Mouse (Mus musculus) neural tube, embryonic 11.5 days (tissue): Measurements from ENCODE around the gene Pla2g4c. TPM values are rescaled to one million over a fixed set of nuclear protein-coding genes. Genes with fewer than 3 reads are reported as not detected.
"Not testable (repeated sequence)": the region's sequence is repeated elsewhere in the genome, so short reads cannot be mapped to it uniquely, and the experiment has no call there.

Experiments
- ATAC-seq: fragments of 200-750 bp; cut with Nextera tagmentation; 2 replicates; pipeline ENCODE4 v1.8.0; 2017; ENCODE audit warnings: moderate number of reproducible peaks, mild to moderate bottlenecking, moderate TSS enrichment, moderate library complexity; ENCODE audit not compliant: insufficient read depth, low FRiP score, low TSS enrichment
- DNase-seq: peaks from one replicate; pipeline ENCODE4 v3.0.0-alpha.2; 2015; ENCODE audit warnings: low spot score
- H3K27ac ChIP-seq: fragments of 300-500 bp; sonication (generic); 2 replicates; pipeline ENCODE4 v1.5.1; 2014; ENCODE audit warnings: low read depth, mild to moderate bottlenecking, low read length
- H3K27me3 ChIP-seq: fragments of 300-500 bp; sonication (generic); 2 replicates; pipeline ENCODE4 v1.6.1; 2014; ENCODE audit warnings: mild to moderate bottlenecking, low read length, mixed read lengths; ENCODE audit not compliant: control insufficient read depth, insufficient read depth
- H3K36me3 ChIP-seq: fragments of 300-500 bp; sonication (generic); 2 replicates; pipeline ENCODE4 v1.6.1; 2014; ENCODE audit warnings: mild to moderate bottlenecking, low read length, moderate library complexity, mixed read lengths; ENCODE audit not compliant: control insufficient read depth, insufficient read depth
- H3K4me1 ChIP-seq: fragments of 300-500 bp; sonication (generic); 2 replicates; pipeline ENCODE4 v1.6.1; 2014; ENCODE audit warnings: low read length, mixed read lengths; ENCODE audit not compliant: control insufficient read depth, insufficient read depth
- H3K4me2 ChIP-seq: fragments of 300-500 bp; sonication (generic); 2 replicates; pipeline ENCODE4 v1.6.1; 2014; ENCODE audit warnings: low read depth, mild to moderate bottlenecking, moderate library complexity
- H3K4me3 ChIP-seq: fragments of 300-500 bp; sonication (generic); 2 replicates; pipeline ENCODE4 v1.5.1; 2014; ENCODE audit warnings: low read depth, low read length
- H3K9ac ChIP-seq: fragments of 300-500 bp; sonication (generic); 2 replicates; pipeline ENCODE4 v1.6.1; 2014; ENCODE audit warnings: mild to moderate bottlenecking, low read length
- H3K9me3 ChIP-seq: fragments of 300-500 bp; sonication (generic); 2 replicates; pipeline ENCODE4 v1.6.1; 2016; ENCODE audit warnings: low read length; ENCODE audit not compliant: control insufficient read depth
- WGBS: fragments of 180-500 bp; shearing (Covaris S2); extraction: QIAGEN DNeasy Blood & Tissue Kit; methylation state at CpG from one replicate; pipeline ENCODE4 v1.1.7; 2014; 5-methylcytosine and 5-hydroxymethylcytosine counted together
- polyA plus RNA-seq: library from polyadenylated mRNA; unstranded; fragments of >200 nt; fragmentation: Nextera tagmentation; extraction: Ambion mirVana; gene quantifications from 2 replicates; pipeline ENCODE4 v1.2.1, GENCODE M21; 2014

The Pla2g4c gene
- polyA plus RNA-seq, result 0.84 and 1.1 TPM in 2 replicates

DNA sequence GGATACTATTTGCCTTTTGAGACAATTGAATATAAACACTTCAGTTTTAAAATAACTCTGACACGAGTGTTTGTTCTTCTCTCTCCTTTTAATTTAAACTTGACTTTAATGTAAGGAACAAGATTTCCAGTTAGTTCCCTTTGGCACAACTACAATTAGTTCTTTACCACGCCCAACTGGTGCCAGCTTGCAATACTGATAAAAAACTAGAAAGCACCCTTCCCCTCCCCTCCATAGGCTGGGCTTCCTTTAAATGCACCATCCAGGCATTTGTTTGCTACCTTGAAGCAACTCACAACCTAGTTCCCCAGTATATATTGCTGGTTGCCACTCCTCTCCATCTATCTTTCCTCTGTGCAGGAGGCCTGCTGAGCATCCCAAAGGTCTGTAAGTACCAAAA lies at the start of gene Pla2g4c:
Gene Pla2g4c (plus strand): TSS at position 340 of the 400 bp plus-strand sequence.
- Histone ChIP-seq H3K4me3 (no peak within 1 kb of the TSS), H3K36me3 (no peaks in the 10 kb centered on the region), H3K9me3 (no peaks in the 10 kb centered on the region), H3K9ac (no peak within 1 kb of the TSS), H3K27me3 (no peaks in the 10 kb centered on the region), H3K4me1 (no peaks in the 10 kb centered on the region), H3K4me2 (no peak within 1 kb of the TSS), H3K27ac (no peak within 1 kb of the TSS)
- WGBS, result 82% methylated on average over 2 of the region's 2 CpGs
- DNase-seq (no peak), ATAC-seq (no peak)

DNA sequence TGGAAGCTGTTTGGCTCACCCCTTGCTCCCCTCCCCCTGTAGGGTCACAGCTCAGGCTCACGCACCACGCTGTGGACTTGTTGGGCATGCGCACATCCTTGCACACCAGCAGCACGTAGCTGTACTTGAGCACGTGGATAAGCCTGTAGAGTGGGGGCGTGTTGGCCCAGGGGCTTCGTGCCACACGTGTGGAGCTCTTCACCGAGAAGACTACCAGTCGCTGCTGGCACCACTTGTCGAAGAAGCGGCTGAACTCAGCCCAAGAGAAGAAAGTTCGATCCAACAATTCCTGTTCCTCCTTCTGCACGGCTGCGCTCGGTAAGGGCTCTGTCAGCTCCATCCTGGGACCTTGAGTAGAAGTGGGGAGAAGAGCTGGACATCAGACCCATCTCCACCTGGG lies 47.4 kb upstream of the Pla2g4c start, which contains the start of gene Lig1:
Gene Lig1 (plus strand): TSS at position 203 of the 400 bp plus-strand sequence.
- 95% methylated on average over 16 of the region's 16 CpGs for WGBS
- ATAC-seq, result no peak

DNA sequence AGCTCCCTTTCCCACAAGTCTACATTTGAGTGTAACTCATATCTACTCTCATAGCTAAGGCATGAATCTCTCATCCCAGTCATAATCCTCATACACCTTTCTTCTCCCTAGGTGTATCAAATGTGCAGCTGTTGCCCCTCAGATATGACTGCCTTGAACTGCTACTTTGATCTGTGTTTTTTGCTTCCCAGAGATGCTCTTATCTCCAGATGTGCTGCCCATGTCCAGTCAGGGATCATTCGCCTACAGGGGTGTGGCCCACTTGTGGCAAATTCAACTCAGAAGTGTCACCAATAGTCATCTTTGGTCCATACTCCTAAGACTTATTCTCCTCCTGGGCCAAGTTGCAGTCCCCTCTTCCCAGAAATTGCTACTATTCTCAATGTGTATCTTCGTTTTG lies 46.6 kb upstream of the Pla2g4c start:
- ATAC-seq (peak; percentile 1; the same call in 1 of the 2 replicates), DNase-seq (no peak)
- 32% methylated on average over 2 of the region's 2 CpGs for WGBS
- H3K27ac ChIP-seq, result no peak overlapping the region; the same call in 1 of the 2 replicates
- peak overlapping the region; percentile 55 for H3K4me3 ChIP-seq
- H3K4me2 ChIP-seq, result peak overlapping the region; percentile 51
- H3K9me3 ChIP-seq, result 0 out of 2 replicates have a peak, but pooled peaks cover 2% of the 10 kb centered on the region
- H3K4me1 ChIP-seq, result no peaks in the 10 kb centered on the region
- H3K27me3 ChIP-seq, result no peaks in the 10 kb centered on the region
- peak overlapping the region; percentile 71 for H3K9ac ChIP-seq
- H3K36me3 ChIP-seq, result peaks cover 4% of the 10 kb centered on the region; the same call in 1 of the 2 replicates

More for the DNA sequence above, 47.4 kb upstream of the Pla2g4c start, which contains the start of gene Lig1:
- peak within 1 kb of the TSS; percentile 51 for H3K4me2 ChIP-seq
- peaks cover 4% of the 10 kb centered on the region; the same call in 1 of the 2 replicates for H3K36me3 ChIP-seq
- H3K27ac ChIP-seq, result no peak within 1 kb of the TSS; the same call in 1 of the 2 replicates
- DNase-seq, result no peak
- H3K9ac ChIP-seq, result peak within 1 kb of the TSS; percentile 71
- no peaks in the 10 kb centered on the region for H3K27me3 ChIP-seq
- peak within 1 kb of the TSS; percentile 55 for H3K4me3 ChIP-seq
- H3K4me1 ChIP-seq, result no peaks in the 10 kb centered on the region
- 0 out of 2 replicates have a peak, but pooled peaks cover 2% of the 10 kb centered on the region for H3K9me3 ChIP-seq

DNA sequence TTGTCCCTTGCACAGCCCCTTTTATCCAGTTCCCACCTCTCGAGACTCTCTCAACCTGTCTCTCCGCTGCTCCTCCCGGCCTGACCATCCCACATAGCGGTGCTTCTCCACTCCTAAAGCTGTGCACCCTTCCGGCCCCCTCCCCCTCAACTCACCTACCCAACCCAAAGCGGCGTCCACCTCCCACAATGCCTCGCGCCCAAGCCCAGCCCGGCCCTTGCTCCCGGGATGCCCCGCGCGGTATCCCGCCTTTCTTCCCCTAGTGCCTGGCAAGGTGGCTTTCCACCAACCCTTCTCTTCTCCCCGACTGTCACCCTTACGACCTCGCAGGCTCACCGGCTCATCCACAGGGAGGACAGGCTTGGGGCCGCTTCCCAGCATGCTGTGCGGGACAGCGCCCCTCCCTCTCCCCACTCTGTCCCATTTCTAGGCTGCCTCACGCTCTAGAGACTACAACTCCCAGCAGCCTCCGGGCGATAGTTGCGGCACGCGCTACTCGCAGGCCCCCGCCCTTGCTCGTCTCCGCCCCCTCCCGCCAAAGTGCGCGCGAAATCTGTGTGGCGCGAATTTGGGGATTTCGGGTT lies 46.1 kb upstream of the Pla2g4c start, which contains the start of gene Zswim9:
Gene Zswim9 (minus strand): TSS at position 414 of the 584 bp plus-strand sequence.
- H3K27ac ChIP-seq, result peak within 1 kb of the TSS; percentile 74
- H3K9ac ChIP-seq, result peak within 1 kb of the TSS; percentile 71
- ATAC-seq (peak; percentile 98), DNase-seq (peak; percentile 94)
- under 1% methylated on average over 37 of the region's 39 CpGs for WGBS
- H3K4me3 ChIP-seq, result peak within 1 kb of the TSS; percentile 55
- peaks cover 4% of the 10 kb centered on the region; the same call in 1 of the 2 replicates for H3K36me3 ChIP-seq
- H3K4me2 ChIP-seq, result peak within 1 kb of the TSS; percentile 51
- H3K4me1 ChIP-seq, result no peaks in the 10 kb centered on the region
- 0 out of 2 replicates have a peak, but pooled peaks cover 2% of the 10 kb centered on the region for H3K9me3 ChIP-seq
- H3K27me3 ChIP-seq, result no peaks in the 10 kb centered on the region

DNA sequence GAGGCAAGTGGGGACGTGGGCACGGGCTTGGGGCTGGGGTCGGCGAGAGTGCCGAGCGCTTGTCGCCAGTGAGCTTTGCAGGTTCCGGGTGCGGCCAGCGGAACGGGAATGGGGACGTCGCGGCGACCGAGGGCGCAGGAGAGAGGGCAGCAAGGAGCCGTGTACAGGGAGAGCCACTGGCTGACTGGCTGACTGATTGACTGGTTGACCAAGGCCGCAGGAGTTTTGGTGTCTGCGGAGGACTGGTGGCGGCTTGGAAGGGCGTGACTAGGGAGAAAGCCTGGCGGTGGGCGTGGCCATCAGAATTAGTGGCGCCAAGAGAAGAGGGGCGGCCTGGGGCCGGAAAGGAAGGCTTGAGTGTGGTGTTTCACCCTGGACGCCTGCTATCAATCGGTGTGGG lies 45.5 kb upstream of the Pla2g4c start:
- H3K27ac ChIP-seq, H3K4me1 ChIP-seq, H3K36me3 ChIP-seq, H3K9me3 ChIP-seq, H3K9ac ChIP-seq, DNase-seq, H3K27me3 ChIP-seq: not testable (repeated sequence)
- Histone ChIP-seq H3K4me2 (peak overlapping the region; percentile 20; the same call in 1 of the 2 replicates), H3K4me3 (peak overlapping the region; percentile 55)
- 0% methylated on average over 11 of the region's 29 CpGs for WGBS
- peak; percentile 69 for ATAC-seq

DNA sequence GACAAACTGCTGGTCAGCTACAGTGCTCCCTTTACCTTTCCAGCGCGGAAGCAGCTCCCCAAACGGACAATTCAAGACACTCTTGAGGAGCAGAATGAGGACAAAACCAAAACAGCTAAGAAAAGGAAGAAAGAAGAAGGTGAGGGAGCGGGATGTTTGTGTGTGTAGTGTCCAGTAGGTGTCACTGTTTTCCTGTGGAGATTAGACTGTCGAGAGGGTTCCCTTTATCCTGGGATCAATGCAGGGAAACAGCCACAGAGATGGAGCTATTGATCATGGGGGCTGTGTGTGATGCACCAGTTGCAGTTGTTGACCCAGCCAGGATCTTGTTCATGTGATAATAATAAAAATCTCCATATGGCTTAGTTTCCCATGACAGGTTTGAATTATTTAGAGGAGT lies 35.8 kb upstream of the Pla2g4c start:
- Histone ChIP-seq H3K4me1 (no peaks in the 10 kb centered on the region), H3K27me3 (no peaks in the 10 kb centered on the region), H3K9ac (no peak overlapping the region), H3K9me3 (no peaks in the 10 kb centered on the region), H3K36me3 (peaks cover 12% of the 10 kb centered on the region), H3K27ac (no peak overlapping the region), H3K4me2 (no peak overlapping the region), H3K4me3 (no peak overlapping the region)
- WGBS, result 54% methylated on average over 5 of the region's 5 CpGs
- ATAC-seq (0 out of 2 replicates have a peak, but pooled peaks have one; percentile 65), DNase-seq (peak; percentile 10)

DNA sequence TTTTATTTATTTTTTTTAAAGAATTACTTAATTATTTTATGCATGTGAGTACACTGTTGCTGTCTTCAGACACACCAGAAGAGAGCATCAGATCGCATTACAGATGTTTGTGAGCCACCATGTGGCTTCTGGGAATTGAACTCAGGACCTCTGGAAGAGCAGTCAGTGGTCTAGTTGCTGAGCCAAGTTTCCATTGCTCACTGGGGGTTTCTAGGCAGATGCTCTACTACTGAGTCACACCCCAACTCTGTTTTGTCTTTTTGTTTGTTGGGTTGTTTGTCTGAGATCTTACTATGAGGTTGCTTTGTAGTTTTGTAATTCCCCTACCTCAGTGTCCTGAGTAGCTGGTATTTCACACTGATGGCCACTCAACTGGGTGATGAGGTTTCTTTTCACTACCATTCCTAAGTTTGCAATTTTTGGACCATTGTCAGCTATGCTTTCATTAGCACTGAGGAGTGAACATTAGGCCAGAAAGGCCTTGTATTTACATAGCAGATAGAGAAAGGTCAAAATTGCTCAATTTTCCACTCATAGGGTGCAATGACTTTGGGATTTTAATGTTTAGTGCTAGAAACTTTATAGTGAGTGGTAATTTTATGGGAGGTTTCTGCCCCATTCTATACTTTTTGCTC lies 34.3 kb upstream of the Pla2g4c start:
- Histone ChIP-seq H3K36me3 (peaks cover 13% of the 10 kb centered on the region), H3K4me1 (no peaks in the 10 kb centered on the region), H3K27me3 (no peaks in the 10 kb centered on the region), H3K4me2 (no peak overlapping the region), H3K9me3 (no peaks in the 10 kb centered on the region), H3K4me3 (no peak overlapping the region), H3K27ac (no peak overlapping the region), H3K9ac (no peak overlapping the region)
- ATAC-seq, result no peak
- DNase-seq, result no peak
- whole genome bisulfite sequencing, result 97% methylated on average over 1 of the region's 1 CpGs

DNA sequence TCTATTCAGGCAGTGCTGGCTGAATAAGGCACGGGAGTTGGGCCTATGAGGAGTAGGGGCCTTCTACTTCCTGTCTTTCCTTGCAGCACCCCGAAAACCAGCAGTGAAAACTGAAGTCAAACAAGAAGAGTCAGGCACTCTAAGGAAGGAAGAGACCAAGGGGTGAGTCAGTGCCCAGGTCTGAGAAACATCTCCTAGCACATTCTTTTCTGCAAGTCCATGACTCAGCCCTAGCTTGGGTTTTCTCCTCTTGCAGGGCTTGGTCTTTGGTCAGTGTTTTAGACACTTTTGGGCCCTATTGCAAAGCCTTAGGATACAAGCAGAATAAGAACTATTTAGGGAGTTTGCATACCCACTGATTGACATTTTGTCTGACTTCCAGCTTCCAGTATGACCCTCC lies 33.1 kb upstream of the Pla2g4c start:
- ATAC-seq (no peak), DNase-seq (no peak)
- Histone ChIP-seq H3K4me3 (no peak overlapping the region), H3K27ac (no peak overlapping the region), H3K36me3 (peaks cover 19% of the 10 kb centered on the region), H3K4me1 (no peaks in the 10 kb centered on the region), H3K4me2 (no peak overlapping the region), H3K9me3 (no peaks in the 10 kb centered on the region), H3K27me3 (no peaks in the 10 kb centered on the region), H3K9ac (no peak overlapping the region)
- 93% methylated on average over 2 of the region's 2 CpGs for WGBS
